Mouse (Mus musculus) liver, embryonic 12.5 days (tissue): ENCODE measurements at regions not wholly inside any gene's neighbourhood (a gene's known extent, or its start where the extent isn't known, plus 50 kb on each side); places are given as distances from the start of the nearest gene placed in this dataset.

Experiments used
- ATAC-seq: fragments of 200-750 bp; cut with Nextera tagmentation; 2 replicates; pipeline ENCODE4 v1.8.0; 2017; ENCODE audit warnings: moderate number of reproducible peaks, mild to moderate bottlenecking, moderate library complexity
- H3K27ac ChIP-seq: fragments of 300-500 bp; sonication (generic); 2 replicates; pipeline ENCODE4 v1.5.1; 2016; ENCODE audit warnings: mild to moderate bottlenecking
- H3K27me3 ChIP-seq: fragments of 300-500 bp; sonication (generic); replicated peaks from 2 replicates; pipeline ENCODE4 v1.6.1; 2016; ENCODE audit warnings: mild to moderate bottlenecking, moderate library complexity
- H3K36me3 ChIP-seq: fragments of 300-500 bp; sonication (generic); 2 replicates; pipeline ENCODE4 v1.6.1; 2016; ENCODE audit warnings: mild to moderate bottlenecking, moderate library complexity
- H3K4me1 ChIP-seq: fragments of 300-500 bp; sonication (generic); 2 replicates; pipeline ENCODE4 v1.6.1; 2016
- H3K4me2 ChIP-seq: fragments of 300-500 bp; sonication (generic); 2 replicates; pipeline ENCODE4 v1.6.1; 2016; ENCODE audit warnings: mild to moderate bottlenecking, moderate library complexity
- H3K4me3 ChIP-seq: fragments of 300-500 bp; sonication (generic); 2 replicates; pipeline ENCODE4 v1.5.1; 2016; ENCODE audit warnings: mild to moderate bottlenecking, moderate library complexity
- H3K9ac ChIP-seq: fragments of 300-500 bp; sonication (generic); 2 replicates; pipeline ENCODE4 v1.6.1; 2016; ENCODE audit warnings: mild to moderate bottlenecking, moderate library complexity
- H3K9me3 ChIP-seq: fragments of 300-500 bp; sonication (generic); replicated peaks from 2 replicates; pipeline ENCODE4 v1.6.1; 2016; ENCODE audit warnings: mild to moderate bottlenecking, moderate library complexity
- WGBS: fragments of 180-500 bp; shearing (Covaris S2); methylation state at CpG from one replicate; pipeline ENCODE4 v1.1.7; 2016; ENCODE audit not compliant: insufficient replicate concordance; 5-methylcytosine and 5-hydroxymethylcytosine counted together

DNA sequence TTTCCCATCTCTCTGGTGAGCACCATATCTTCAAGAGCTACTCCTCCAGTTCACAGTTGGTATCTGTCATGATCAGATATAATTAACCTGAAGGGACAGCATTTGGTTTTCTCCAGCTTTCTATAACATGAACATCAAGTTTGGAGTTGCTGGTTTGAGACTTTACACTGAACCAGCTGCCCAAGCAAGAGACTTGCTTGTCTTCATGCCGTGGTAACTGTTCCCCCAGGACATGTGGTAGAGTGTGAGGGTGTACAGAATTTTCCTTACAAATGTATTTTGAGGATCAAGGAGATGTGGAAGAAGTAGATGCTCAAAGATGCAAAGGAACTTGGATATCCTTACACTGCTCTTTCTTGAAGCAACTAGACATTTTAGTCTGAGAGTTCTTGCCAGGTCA lies 200.0 kb upstream of the Eci2 start:
- no peak overlapping the region for H3K4me2 ChIP-seq
- 50% methylated on average over 1 of the region's 1 CpGs for WGBS
- H3K27ac ChIP-seq: no peak overlapping the region
- no peak for ATAC-seq
- no peak overlapping the region for H3K4me3 ChIP-seq
- no peak overlapping the region for H3K9ac ChIP-seq
- H3K9me3 ChIP-seq: no peaks in the 10 kb centered on the region
- H3K4me1 ChIP-seq: no peaks in the 10 kb centered on the region
- H3K36me3 ChIP-seq: no peaks in the 10 kb centered on the region
- H3K27me3 ChIP-seq: no peaks in the 10 kb centered on the region

DNA sequence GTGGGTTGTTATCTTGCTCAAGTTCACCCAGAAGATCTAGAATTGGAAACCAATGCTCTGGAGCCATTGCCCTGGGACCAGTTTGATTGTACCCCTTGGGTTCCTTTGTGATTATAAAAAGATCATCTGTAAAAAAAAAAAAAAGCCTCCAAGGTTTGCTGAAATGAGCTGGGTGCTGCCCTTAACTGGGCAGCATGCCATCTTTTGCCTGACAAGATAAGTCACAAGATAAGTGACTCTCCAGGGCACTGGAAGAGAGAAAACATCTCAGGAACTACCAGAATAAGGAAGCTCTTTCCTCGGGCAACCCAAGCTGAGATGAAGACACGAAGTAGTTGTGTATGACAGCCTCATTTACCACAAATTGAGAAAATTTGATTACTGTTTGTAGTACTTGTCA lies 202.7 kb upstream of the Eci2 start:
- Histone ChIP-seq H3K4me3 (no peak overlapping the region), H3K27ac (no peak overlapping the region), H3K27me3 (no peaks in the 10 kb centered on the region), H3K9ac (no peak overlapping the region), H3K4me1 (no peaks in the 10 kb centered on the region), H3K36me3 (no peaks in the 10 kb centered on the region), H3K4me2 (no peak overlapping the region), H3K9me3 (no peaks in the 10 kb centered on the region)
- 36% methylated on average over 2 of the region's 2 CpGs for WGBS
- ATAC-seq: no peak

DNA sequence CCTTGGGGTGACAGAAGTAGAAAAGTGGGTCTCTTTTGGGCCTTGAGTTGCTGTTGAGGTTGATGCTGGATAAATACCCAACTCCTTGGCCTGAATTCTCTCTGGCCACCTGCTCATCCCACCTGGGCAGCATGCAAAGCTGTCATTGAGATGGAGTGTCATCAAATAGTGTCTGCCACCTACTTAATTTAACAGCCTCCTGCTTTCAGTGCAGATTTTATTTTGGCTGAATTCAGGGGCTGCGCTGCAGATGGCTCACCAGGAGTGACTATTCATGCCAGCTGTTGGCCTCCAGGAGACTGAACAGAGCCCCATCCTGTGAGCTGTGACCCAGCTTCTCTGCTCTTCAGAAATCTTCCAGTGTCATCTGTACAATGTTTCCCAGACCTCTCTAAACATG lies 206.7 kb upstream of the Eci2 start:
- H3K4me3 ChIP-seq: no peak overlapping the region
- ATAC-seq: no peak
- H3K4me1 ChIP-seq: no peaks in the 10 kb centered on the region
- no peaks in the 10 kb centered on the region for H3K9me3 ChIP-seq
- H3K36me3 ChIP-seq: no peaks in the 10 kb centered on the region
- H3K9ac ChIP-seq: no peak overlapping the region
- no peak overlapping the region for H3K27ac ChIP-seq
- no peaks in the 10 kb centered on the region for H3K27me3 ChIP-seq
- WGBS: 77% methylated on average over 1 of the region's 1 CpGs
- no peak overlapping the region for H3K4me2 ChIP-seq

DNA sequence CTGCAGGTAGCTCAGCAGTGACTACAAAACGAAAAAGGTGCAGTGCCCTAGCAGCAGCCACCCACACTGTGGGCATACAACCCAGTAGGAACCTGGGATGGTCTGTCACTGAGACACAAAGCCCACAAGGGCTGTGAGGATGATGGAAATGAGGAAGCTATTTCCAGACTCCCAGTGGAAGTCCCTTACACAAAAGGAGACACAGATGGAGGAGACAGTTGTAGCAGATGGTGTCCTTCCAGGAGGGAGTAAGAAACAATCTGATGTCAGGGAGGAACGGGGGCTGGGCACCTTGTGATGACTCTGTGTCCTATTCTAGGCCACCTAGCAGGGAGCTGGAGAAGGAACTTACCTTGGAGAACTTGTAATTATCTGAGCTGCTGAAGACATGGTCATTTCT lies 214.5 kb upstream of the Eci2 start:
- ATAC-seq: no peak
- no peaks in the 10 kb centered on the region for H3K27me3 ChIP-seq
- no peaks in the 10 kb centered on the region for H3K4me1 ChIP-seq
- H3K9me3 ChIP-seq: no peaks in the 10 kb centered on the region
- H3K36me3 ChIP-seq: no peaks in the 10 kb centered on the region
- H3K4me3 ChIP-seq: no peak overlapping the region
- no peak overlapping the region for H3K27ac ChIP-seq
- 40% methylated on average over 2 of the region's 2 CpGs for WGBS
- no peak overlapping the region for H3K4me2 ChIP-seq
- no peak overlapping the region for H3K9ac ChIP-seq

DNA sequence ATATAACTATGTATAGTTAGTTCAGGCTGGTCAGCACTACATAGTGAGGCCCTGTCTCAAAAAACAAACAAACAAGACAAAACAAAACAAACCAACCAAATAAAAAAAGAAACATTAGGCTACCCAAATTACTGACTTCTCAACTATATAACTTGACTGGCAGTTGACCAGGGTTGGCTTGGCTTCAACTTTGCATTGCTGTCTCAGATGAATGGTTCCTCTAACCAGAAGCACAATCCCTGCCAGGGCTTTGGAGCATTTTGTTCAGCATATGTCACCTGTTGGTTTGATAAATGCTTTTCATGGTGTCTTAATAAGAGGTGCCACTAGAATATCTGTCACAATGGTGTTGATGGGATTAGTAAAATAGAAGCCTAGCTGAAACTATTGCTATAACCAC lies 217.1 kb upstream of the Eci2 start:
- Histone ChIP-seq H3K9me3 (no peaks in the 10 kb centered on the region), H3K4me1 (no peaks in the 10 kb centered on the region), H3K4me2 (no peak overlapping the region), H3K27ac (no peak overlapping the region), H3K9ac (no peak overlapping the region), H3K4me3 (no peak overlapping the region), H3K36me3 (no peaks in the 10 kb centered on the region), H3K27me3 (no peaks in the 10 kb centered on the region)
- no peak for ATAC-seq

DNA sequence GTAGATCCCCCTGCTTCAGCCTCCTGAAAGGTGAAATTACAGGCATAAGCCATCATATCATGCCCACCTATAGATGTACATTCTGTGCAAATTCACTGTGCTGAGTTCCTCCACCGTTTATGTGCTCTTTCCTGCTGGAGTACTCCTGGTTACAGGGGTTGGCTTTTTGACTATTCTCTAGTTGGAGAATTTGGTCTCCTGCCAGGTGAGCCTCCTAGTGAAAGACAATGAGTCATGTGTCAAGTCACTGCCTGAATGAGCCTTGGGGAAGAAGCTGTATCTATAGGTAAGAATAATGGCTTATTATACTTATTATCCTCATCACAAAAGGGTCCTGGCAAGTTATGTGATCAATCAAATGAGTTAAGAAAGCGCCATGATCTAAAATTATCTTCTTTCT lies 230.5 kb upstream of the Eci2 start:
- Histone ChIP-seq H3K4me3 (no peak overlapping the region), H3K9ac (no peak overlapping the region), H3K36me3 (no peaks in the 10 kb centered on the region), H3K4me2 (no peak overlapping the region), H3K27ac (no peak overlapping the region), H3K4me1 (no peaks in the 10 kb centered on the region), H3K9me3 (no peaks in the 10 kb centered on the region), H3K27me3 (no peaks in the 10 kb centered on the region)
- 65% methylated on average over 2 of the region's 2 CpGs for WGBS
- ATAC-seq: no peak

DNA sequence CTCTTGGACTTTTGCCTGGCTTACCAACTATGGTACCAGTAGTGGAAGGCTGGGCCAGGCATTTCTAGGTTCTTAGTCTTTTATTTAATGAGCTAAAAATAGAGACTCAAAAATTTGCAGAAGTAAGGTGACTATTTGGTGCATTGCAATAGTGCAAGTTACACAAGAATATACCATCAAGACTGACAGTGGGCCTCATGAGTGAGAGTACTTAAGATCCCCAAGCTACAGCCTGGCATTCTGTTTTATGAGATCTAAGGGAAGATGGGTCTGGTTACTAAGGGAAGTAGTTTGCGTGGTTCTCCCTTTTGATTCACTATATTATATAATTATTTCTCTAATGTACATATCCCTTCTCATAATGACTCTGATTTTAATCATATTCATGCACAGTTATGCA lies 231.8 kb upstream of the Eci2 start:
- no peaks in the 10 kb centered on the region for H3K27me3 ChIP-seq
- no peak overlapping the region for H3K4me2 ChIP-seq
- WGBS: 74% methylated on average over 1 of the region's 1 CpGs
- no peaks in the 10 kb centered on the region for H3K4me1 ChIP-seq
- no peaks in the 10 kb centered on the region for H3K9me3 ChIP-seq
- no peaks in the 10 kb centered on the region for H3K36me3 ChIP-seq
- no peak overlapping the region for H3K4me3 ChIP-seq
- H3K27ac ChIP-seq: no peak overlapping the region
- no peak overlapping the region for H3K9ac ChIP-seq
- no peak for ATAC-seq

DNA sequence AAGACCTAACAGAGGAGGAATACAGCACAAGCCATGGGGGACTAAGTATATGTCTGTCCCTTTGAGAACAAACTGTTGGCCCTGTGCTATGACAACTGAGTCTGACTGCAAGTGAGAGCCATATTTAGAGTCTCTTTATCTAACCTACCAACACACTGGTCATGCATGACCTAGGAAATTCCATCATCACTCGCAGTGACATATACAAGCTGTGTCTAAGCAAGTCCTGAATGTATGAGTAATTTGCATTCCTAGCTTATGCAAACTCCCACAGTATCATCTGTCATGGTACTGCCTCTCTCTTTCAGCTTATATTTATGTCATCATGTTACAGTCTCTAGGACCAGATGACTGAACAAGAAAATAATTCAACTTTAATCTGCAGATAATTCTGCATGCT lies 257.1 kb upstream of the Eci2 start:
- Histone ChIP-seq H3K4me2 (no peak overlapping the region), H3K4me3 (no peak overlapping the region), H3K27ac (no peak overlapping the region), H3K9ac (no peak overlapping the region), H3K36me3 (no peaks in the 10 kb centered on the region), H3K9me3 (no peaks in the 10 kb centered on the region), H3K4me1 (no peaks in the 10 kb centered on the region), H3K27me3 (no peaks in the 10 kb centered on the region)
- 59% methylated on average over 1 of the region's 1 CpGs for WGBS
- no peak for ATAC-seq

DNA sequence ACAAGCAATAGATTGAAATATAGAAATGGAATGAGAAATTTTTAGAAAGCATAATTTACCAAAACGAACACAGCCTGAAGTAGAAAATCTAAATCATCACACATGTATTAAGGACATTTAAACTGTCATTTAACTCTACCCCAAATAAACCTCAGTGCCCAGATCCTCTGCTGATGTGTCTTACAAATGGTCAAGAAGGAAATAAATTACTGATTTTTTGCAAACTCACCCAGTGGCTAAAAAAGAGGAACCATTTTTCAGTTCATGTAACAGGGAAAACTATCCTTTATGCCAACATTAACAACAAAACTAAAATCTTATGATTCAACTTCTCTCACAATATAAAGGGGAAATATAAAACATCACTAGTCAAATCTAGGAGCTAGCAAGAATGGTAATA lies 275.2 kb upstream of the Eci2 start:
- no peaks in the 10 kb centered on the region for H3K27me3 ChIP-seq
- no peaks in the 10 kb centered on the region for H3K9me3 ChIP-seq
- no peak for ATAC-seq
- H3K4me1 ChIP-seq: no peaks in the 10 kb centered on the region
- no peaks in the 10 kb centered on the region for H3K36me3 ChIP-seq
- H3K4me3 ChIP-seq: no peak overlapping the region
- no peak overlapping the region for H3K27ac ChIP-seq
- H3K9ac ChIP-seq: no peak overlapping the region
- no peak overlapping the region for H3K4me2 ChIP-seq
- 44% methylated on average over 1 of the region's 1 CpGs for WGBS

DNA sequence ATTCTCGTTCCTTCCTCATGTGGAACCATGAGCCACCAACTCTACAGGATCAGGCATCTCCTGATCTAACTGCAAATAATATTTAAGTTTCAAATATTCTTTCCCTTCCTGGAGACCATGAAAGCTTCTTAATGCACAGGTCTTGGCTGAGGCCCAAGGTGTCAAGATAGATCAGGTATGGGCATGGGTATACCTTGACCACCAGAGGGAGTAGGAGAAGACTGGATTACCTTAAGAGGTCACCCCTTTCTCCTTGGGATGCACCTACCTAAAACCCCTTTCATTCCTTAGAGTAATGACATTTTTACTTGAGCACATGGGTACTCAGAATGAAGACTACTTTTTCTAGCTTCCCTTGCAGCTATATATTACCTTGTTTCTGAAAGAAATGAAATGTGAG lies 289.9 kb upstream of the Eci2 start:
- ATAC-seq: no peak
- H3K9ac ChIP-seq: no peak overlapping the region
- no peak overlapping the region for H3K4me2 ChIP-seq
- no peaks in the 10 kb centered on the region for H3K9me3 ChIP-seq
- H3K4me1 ChIP-seq: no peaks in the 10 kb centered on the region
- H3K36me3 ChIP-seq: no peaks in the 10 kb centered on the region
- no peak overlapping the region for H3K4me3 ChIP-seq
- 74% methylated on average over 1 of the region's 1 CpGs for WGBS
- H3K27ac ChIP-seq: no peak overlapping the region
- no peaks in the 10 kb centered on the region for H3K27me3 ChIP-seq

DNA sequence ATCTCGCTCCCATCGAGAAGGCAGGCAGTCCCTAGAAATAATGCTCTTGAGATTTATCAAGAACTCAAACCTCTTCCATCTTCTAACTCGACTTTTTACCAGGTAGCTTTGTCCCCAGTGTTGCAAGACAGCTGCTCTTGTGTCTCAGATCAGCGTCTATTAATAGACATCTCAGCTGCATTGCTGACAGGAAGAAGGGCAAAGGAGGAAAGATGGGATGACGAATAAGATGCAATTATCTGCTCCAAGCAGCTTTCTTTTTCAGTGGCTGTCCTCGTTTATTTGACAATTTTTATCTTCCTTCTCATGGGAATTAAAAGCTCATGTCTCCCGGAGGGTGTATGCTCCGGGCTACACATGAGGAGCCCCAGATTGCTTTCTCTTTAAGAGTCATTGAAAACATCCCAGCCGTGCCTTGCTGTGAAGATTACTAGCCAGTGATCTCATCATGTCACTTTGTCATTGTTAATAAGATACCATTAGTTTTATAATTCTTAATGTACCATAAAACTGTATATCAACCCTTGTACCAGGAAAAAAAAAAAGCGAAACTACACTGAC lies 299.9 kb upstream of the Eci2 start:
- H3K4me1 ChIP-seq: no peaks in the 10 kb centered on the region
- no peaks in the 10 kb centered on the region for H3K27me3 ChIP-seq
- no peak overlapping the region for H3K9ac ChIP-seq
- H3K4me3 ChIP-seq: no peak overlapping the region
- H3K4me2 ChIP-seq: no peak overlapping the region
- H3K36me3 ChIP-seq: no peaks in the 10 kb centered on the region
- no peak for ATAC-seq
- H3K27ac ChIP-seq: no peak overlapping the region
- 45% methylated on average over 10 of the region's 10 CpGs for WGBS
- no peaks in the 10 kb centered on the region for H3K9me3 ChIP-seq

DNA sequence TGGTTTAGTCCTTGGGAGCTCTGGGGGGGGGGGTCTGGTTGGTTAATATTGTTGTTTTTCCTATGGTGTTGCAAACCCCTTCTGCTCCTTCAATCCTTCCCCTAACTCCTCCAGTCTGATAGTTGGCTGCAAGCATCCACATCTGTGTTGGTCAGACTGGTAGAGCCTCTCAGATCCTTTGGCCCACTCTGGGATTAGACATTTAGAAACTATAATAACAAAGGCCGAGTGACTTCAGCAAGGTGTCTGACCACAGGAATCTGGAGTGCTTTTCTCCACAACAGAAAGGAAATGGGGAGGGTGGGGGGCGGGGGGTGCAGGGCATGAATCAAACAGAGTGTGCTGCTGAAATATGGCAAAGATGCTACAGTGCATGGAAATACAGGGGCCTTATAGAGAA lies 301.4 kb upstream of the Eci2 start:
- Histone ChIP-seq H3K27ac (no peak overlapping the region), H3K27me3 (no peaks in the 10 kb centered on the region), H3K4me1 (no peaks in the 10 kb centered on the region), H3K9ac (no peak overlapping the region), H3K4me3 (no peak overlapping the region), H3K9me3 (no peaks in the 10 kb centered on the region), H3K4me2 (no peak overlapping the region), H3K36me3 (no peaks in the 10 kb centered on the region)
- no peak for ATAC-seq
- 42% methylated on average over 2 of the region's 2 CpGs for WGBS

DNA sequence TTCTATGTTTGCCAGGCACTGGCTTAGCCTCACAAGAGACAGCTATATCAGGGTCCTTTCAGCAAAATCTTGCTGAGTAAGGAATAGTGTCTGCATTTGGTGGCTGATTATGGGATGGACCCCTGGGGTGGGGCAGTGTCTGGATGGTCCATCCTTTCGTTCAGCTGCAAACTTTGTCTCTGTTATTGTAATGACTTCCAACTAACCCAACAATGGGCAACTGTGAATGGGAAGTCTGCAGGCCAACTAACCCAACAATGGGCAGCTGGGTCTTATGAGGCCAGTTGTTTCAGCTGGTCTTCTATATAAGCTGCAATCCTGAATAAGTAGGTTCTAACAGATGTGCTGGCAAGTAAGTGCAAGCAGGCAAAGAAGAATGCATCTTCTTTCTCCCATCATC lies 304.0 kb upstream of the Eci2 start:
- no peak overlapping the region for H3K27ac ChIP-seq
- H3K4me1 ChIP-seq: no peaks in the 10 kb centered on the region
- no peak overlapping the region for H3K9ac ChIP-seq
- H3K36me3 ChIP-seq: no peaks in the 10 kb centered on the region
- no peaks in the 10 kb centered on the region for H3K9me3 ChIP-seq
- H3K4me3 ChIP-seq: no peak overlapping the region
- H3K27me3 ChIP-seq: no peaks in the 10 kb centered on the region
- no peak for ATAC-seq
- WGBS: 64% methylated on average over 1 of the region's 1 CpGs
- no peak overlapping the region for H3K4me2 ChIP-seq
